Mouse (Mus musculus) CH12.LX (cell line): ENCODE measurements around the gene Prkn.

Source experiments
- CTCF ChIP-seq, 2 experiments: IDR thresholded peaks in 1 of 2; conservative IDR thresholded peaks in 1 of 2; 2 replicates each; pipeline ENCODE4 v1.5.1; 2011 to 2012; ENCODE audit warnings: low read depth in 2 of 2, low read length in 2 of 2, improper control_type of control experiment in 1 of 2, inconsistent platforms in 1 of 2, mild to moderate bottlenecking in 1 of 2, moderate library complexity in 1 of 2
- GABPA ChIP-seq: IDR thresholded peaks from 2 replicates; pipeline ENCODE4 v1.6.1; 2012; ENCODE audit warnings: low read depth, low read length, improper control_type of control experiment, inconsistent platforms; ENCODE audit not compliant: insufficient replicate concordance
- POLR2A ChIP-seq: IDR thresholded peaks from 2 replicates; pipeline ENCODE4 v1.6.1; 2011; ENCODE audit warnings: low read depth, mild to moderate bottlenecking, improper control_type of control experiment, low read length
- USF1 ChIP-seq: IDR thresholded peaks from 2 replicates; pipeline ENCODE4 v1.6.1; 2014; ENCODE audit warnings: low read depth, mild to moderate bottlenecking, inconsistent platforms, low read length, improper control_type of control experiment
- ZNF384 ChIP-seq: IDR thresholded peaks from 2 replicates; pipeline ENCODE4 v1.6.1; 2012; ENCODE audit warnings: low read depth, low read length, improper control_type of control experiment, inconsistent platforms

- TF ChIP-seq USF1 = no peak
- no peak for TF ChIP-seq POLR2A
- no peak for TF ChIP-seq CTCF (conservative IDR thresholded peaks at IDR 0.05 in 1 of 2, IDR thresholded peaks at IDR 0.05 in 1 of 2; ENCODE audit: low read depth in 2 of 2, low read length in 2 of 2)
- no peak for TF ChIP-seq GABPA
- TF ChIP-seq ZNF384 = no peak
Observed at GRCm38 (mm10) chr17:11086492-11086891, 246.3 kb downstream of the Prkn start.
